Comparison of ENCODE assay signal across 8 mouse cellular contexts in the genomic region with DNA sequence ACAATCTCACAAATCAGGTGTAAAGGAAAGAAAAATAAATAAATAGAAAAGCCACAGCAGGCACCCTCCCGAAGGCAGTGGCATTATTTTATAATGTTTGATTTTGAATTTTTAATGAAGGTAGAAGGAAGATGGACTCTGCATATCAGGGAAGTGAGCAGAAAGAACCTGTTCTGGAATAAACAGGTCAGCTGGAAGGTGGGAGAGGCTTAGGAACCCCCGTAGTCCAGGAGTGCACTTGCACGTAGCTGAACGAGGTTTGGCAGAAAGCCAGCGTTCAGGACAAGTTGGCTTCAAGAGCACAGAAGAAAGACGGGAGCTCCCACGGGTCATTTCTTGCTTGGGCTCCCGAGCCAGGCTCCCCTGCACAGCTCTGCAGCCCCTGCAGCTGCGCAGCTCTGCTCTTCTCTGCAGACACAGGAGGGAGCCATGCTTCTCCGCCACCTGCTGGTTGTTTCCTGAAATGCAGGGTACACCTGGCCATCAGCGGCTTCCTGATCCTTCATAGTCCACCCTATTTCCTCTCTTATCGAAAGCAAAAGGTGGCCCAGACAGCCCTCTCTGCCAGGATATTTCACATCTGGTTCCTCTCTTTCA.
DNase-seq lines count a peak whose midpoint lies in the region; ATAC-seq and TF ChIP-seq lines count a peak whose summit lies in the region.

No protein-coding gene starts in this region.

- peak overlapping the region; percentile 20; the same call in 1 of the 2 replicates for H3K4me3 ChIP-seq in forebrain, embryonic 15.5 days
- H3K4me3 ChIP-seq in layer of hippocampus, adult 2 months = peak overlapping the region; percentile 48
- H3K4me3 ChIP-seq in lung, adult 2 months (replicated peaks; ENCODE audit: extremely low read depth, low read depth, low read length) = no peak overlapping the region

- peak; percentile 80 for DNase-seq in ES-CJ7 (ENCODE audit: low read depth, low spot score)
- DNase-seq in cerebellum, adult 11 months = peak; percentile 35
- DNase-seq in layer of hippocampus, adult 2 months (ENCODE audit: low spot score in 2 of 2) = peak; percentile 74 to 90
- DNase-seq in lung, adult 2 months = peak; percentile 64
- peak; percentile 79 for DNase-seq in testis, postnatal 10 days (ENCODE audit: low spot score)

- no peaks in the 10 kb centered on the region for H3K27me3 ChIP-seq in forebrain, embryonic 15.5 days

- H3K36me3 ChIP-seq in forebrain, embryonic 15.5 days = no peaks in the 10 kb centered on the region

- TF ChIP-seq POLR2A in lung, adult 2 months (IDR thresholded peaks at IDR 0.05; ENCODE audit: borderline replicate concordance, extremely low read depth, low read depth, low read length) = no peak

- H3K9ac ChIP-seq in forebrain, embryonic 15.5 days (replicated peaks) = 0 out of 2 replicates have a peak overlapping the region, but pooled peaks have one; percentile 24

- WGBS in forebrain, embryonic 15.5 days = 11% methylated on average over 12 of the region's 12 CpGs
- WGBS in lung, adult 2 months = 6% methylated on average over 12 of the region's 12 CpGs

- H3K4me2 ChIP-seq in forebrain, embryonic 15.5 days (replicated peaks) = peak overlapping the region; percentile 39

- H3K27ac ChIP-seq in forebrain, embryonic 15.5 days (replicated peaks) = no peak overlapping the region
- H3K27ac ChIP-seq in layer of hippocampus, adult 2 months = peak overlapping the region; percentile 36; the same call in 1 of the 2 replicates

- no peaks in the 10 kb centered on the region for H3K9me3 ChIP-seq in forebrain, embryonic 15.5 days

- H3K4me1 ChIP-seq in forebrain, embryonic 15.5 days = peaks cover 6% of the 10 kb centered on the region; the same call in 1 of the 2 replicates
- H3K4me1 ChIP-seq in lung, adult 2 months (ENCODE audit: control insufficient read depth, insufficient read depth, low read length) = no peaks in the 10 kb centered on the region

- TF ChIP-seq CTCF in layer of hippocampus, adult 2 months (conservative IDR thresholded peaks at IDR 0.05) = peak; percentile 98
- TF ChIP-seq CTCF in lung, adult 2 months (IDR thresholded peaks at IDR 0.05; ENCODE audit: insufficient read depth, low read length) = peak; percentile 87

- peak; percentile 93 for ATAC-seq in forebrain, embryonic 15.5 days (replicated peaks)
- peak; percentile 89 to 96 for ATAC-seq in hematopoietic stem cell, adult 5-6 weeks (replicated peaks in 1 of 2; ENCODE audit: insufficient read depth in 1 of 2, low FRiP score in 2 of 2, low TSS enrichment in 1 of 2, low read depth in 1 of 2, poor library complexity in 2 of 2, severe bottlenecking in 2 of 2)
- peak; percentile 69 for ATAC-seq in neutrophil, adult 5-6 weeks (ENCODE audit: extremely low read depth, insufficient number of reproducible peaks, low FRiP score, poor library complexity, severe bottlenecking)
